Mouse (Mus musculus): ENCODE results near the gene Olfr522.
A peak's percentile ranks its signal among the peaks of the same experiment; 100 is the strongest.
"Not testable (repeated sequence)": the region's sequence is repeated elsewhere in the genome, so short reads cannot be mapped to it uniquely, and the experiment has no call there.

Gene Olfr522

DNA sequence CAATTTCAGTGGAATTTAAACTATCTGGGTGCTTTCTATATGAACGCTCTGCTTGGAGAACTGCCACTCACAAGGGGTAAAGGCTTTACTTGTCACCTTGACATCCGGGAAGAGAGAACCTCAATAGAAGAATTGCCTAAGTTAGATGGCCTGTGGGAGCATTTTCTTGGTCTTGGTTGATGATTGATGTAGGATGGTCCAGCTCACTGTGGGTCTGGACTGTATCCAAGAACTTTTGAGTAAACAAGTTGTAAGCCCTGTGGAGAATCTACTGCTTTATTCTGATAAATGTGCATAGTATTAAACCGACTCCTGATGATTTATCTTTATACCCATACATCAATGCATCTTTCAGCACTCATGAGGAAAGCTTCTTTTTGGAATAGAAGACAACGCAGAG, 4.8 kb upstream of the Olfr522 start:
- no peak for DNase-seq (ENCODE audit: extremely low read depth, insufficient read length, low spot score)

GRCm38 (mm10) chr7:140167950-140168349, 3.4 kb upstream of the Olfr522 start:
- no peak for DNase-seq (ENCODE audit: extremely low read depth, insufficient read length, low spot score)

- DNase-seq (ENCODE audit: extremely low read depth, insufficient read length, low spot score) = no peak
These were observed 4.2 kb downstream of the Olfr522 start for GRCm38 (mm10) chr7:140160363-140160762.

- no peak for DNase-seq (ENCODE audit: extremely low read depth, insufficient read length, low spot score)
These were observed 10.2 kb downstream of the Olfr522 start, which contains the start of gene Sprn for GRCm38 (mm10) chr7:140154218-140154927. Gene Sprn, minus strand, starts transcription at chr7:140154877.

DNA sequence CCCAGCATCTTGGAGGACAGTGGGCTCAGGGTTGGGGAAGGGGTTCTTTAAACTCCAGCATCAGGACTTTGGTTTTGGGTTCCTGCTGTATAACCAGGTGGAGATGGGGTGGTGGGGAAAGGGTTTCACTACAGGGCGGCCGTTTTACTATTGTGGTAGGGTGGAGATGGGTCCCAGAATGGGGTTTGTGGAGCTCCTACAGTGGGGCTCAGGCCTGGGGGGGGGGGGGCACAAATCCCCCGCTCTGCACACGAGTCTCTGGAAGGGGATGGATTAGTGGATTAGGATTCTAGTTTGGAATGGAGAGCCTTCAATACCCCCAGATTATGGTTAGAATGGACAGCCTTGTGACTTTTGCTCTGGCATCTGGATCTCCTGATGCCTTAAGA, 10.7 kb downstream of the Olfr522 start:
- no peak for DNase-seq (ENCODE audit: extremely low read depth, insufficient read length, low spot score)

GRCm38 (mm10) chr7:140153383-140153782, 11.2 kb downstream of the Olfr522 start:
- no peak for DNase-seq (ENCODE audit: extremely low read depth, insufficient read length, low spot score)

DNA sequence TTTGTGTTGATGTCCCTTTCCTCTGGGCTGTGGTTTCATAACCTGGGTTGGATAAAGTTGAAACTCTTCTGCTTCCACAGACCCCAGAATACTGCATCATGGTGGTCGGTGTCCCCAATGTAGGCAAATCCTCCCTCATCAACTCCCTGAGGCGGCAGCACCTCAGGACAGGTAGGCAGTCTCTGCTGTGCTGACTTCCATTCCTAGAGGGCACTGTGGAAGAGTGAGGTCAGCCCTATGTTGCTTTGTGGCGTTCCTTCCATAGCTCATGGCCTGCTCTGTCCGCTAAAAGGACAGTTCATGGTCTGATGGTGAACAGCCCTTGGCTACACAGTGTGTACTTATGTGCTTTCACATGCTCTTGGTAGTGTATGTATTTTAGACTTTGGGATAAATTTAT, 20.0 kb downstream of the Olfr522 start:
- no peak for DNase-seq (ENCODE audit: extremely low read depth, insufficient read length, low spot score)

- peak; percentile 23 for DNase-seq (ENCODE audit: extremely low read depth, insufficient read length, low spot score)
These were observed 23.2 kb downstream of the Olfr522 start for GRCm38 (mm10) chr7:140141350-140141749.

- DNase-seq (ENCODE audit: extremely low read depth, insufficient read length, low spot score) = no peak
These were observed 26.6 kb downstream of the Olfr522 start for GRCm38 (mm10) chr7:140138021-140138310.

DNA sequence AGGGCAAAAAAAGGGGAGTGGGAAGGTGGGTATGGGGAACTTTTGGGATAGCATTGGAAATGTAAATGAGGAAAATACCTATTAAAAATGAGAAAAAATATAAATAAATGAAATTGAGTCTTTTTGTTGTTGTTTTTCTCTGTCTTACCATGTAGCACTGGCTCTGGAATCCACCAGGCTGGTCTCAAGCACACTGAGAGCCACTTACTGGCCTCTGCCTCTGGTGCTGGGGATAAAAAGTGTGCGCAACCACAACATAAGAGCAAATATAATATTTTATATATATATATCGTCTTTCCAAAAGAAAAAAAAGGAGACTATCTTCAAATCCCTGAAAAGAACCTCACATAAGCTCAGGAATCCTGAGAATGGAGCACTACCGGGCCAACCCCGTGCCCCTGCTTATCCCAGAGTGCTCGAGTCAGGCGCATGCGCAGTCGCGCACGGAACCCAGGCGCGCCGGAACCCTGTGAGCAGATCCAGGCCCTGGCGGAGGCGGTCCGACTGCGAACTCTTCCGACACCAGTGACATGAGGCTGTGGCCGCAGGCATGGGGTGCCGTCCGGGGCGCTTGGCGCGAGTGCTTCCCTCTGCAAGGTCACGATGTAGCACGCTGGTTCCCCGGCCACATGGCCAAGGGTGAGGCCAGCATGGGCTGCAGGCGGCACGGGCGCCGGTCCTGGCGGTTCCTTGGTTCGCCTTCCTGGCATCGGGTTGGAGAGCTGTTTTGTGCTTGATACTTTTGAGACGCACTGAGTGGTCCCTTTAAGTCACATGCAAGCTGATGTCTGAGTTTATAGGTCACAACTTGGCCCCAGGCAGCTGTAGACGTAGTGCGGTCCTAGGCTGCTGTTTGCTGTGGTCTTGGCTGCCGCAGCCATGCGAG, 27.2 kb downstream of the Olfr522 start, which contains the start of gene Mtg1:
Gene Mtg1 (plus strand): TSS at position 430 of the 886 bp plus-strand sequence.
- peak; percentile 94 for DNase-seq (ENCODE audit: extremely low read depth, insufficient read length, low spot score)

GRCm38 (mm10) chr7:140135106-140135770, 29.3 kb downstream of the Olfr522 start:
- DNase-seq (ENCODE audit: extremely low read depth, insufficient read length, low spot score) = no peak

DNA sequence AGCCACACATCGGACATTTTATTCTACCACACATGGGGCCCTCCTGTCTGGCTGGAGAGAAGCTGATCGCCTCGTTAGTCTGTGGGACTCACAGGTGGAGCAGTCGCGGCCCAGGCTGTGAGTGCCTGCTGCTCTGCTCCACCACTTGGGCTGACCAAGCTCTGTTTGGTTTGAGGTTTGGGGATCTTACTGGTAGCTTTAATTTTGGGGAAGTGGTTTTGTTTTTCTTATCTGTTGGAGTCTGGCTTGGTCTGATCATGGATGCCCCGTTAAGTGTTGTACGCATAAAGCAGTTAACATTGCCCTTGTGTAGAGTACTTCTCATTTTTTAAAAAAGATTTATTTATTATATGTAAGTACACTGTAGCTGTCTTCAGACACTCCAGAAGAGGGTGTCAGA, 30.5 kb downstream of the Olfr522 start:
- not testable (repeated sequence) for DNase-seq (ENCODE audit: extremely low read depth, insufficient read length, low spot score)

DNA sequence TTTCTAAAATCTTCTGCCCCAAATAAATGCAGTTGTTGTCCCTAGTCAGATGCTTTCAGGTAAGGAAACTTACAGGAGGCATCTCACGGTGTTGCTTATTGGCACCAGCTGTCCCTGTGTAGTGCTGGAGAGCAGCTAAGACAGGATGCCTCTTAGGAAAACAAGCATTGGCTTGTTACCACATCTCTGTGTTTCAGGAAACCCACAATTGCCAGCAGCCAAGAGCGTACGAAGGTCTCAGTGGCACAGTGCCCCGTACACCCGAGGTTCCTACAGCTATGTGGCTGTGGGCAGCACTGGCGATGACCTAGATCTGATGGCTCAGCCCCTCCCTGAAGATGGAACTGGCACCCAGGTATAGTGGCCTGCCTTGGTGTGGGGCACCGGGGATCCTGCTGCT, 32.4 kb downstream of the Olfr522 start:
- not testable (repeated sequence) for DNase-seq (ENCODE audit: extremely low read depth, insufficient read length, low spot score)

DNA sequence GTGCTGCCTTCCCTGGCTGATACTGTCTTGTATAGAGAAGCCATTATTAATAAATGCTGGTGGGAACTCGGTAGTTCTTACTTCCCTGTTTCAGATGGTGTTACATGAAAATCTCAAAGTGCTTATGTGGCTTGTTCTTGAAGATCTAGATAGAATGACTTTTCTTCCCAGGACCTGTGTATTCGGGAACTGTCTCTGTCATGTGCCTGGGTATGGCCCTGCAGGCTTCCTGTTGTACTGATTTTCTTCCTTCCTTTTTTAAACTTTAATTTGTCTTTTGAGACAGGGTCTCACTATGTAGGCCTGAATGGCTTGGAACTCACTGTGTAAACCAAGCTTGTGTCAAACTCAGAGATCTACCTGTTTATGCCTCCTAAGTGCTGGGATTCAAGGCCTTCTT, 36.7 kb downstream of the Olfr522 start:
- no peak for DNase-seq (ENCODE audit: extremely low read depth, insufficient read length, low spot score)

- no peak for DNase-seq (ENCODE audit: extremely low read depth, insufficient read length, low spot score)
These were observed 37.6 kb downstream of the Olfr522 start for GRCm38 (mm10) chr7:140126934-140127333.

- DNase-seq (ENCODE audit: extremely low read depth, insufficient read length, low spot score) = no peak
These were observed 38.6 kb downstream of the Olfr522 start for GRCm38 (mm10) chr7:140126022-140126350.

DNA sequence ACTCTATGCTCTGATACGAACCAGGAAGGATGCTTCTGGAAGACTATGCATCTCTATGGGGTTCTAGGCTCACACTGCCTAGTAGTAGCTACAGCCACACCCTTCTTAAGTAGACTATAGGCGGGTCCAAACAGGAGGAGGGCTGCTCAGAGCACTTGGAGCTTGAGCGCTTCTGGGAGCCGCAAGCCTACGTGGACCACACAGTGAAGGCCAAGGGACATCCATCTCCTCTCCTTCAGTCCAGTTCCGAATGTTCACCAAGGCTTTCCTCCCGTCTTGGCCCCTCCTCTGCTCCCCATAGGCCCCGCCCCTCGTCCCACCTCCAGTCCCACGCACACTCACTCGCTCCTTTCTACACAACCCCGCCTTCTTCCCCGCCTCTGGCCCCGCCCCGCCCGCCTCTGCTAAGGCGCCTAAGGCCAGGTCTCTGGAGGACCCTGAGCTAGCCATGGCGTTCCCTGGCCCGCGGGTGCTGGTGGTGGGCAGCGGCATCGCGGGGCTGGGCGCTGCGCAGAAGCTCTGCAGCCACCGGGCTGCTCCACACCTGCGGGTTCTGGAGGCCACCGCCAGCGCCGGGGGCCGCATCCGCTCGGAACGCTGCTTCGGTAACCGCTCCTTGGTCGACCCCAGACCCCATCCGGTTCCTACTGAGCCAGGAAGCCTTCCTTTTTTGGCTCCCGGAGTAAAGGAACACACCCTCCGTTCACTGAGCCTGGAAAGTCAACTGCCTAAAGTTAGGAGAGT, 39.1 kb downstream of the Olfr522 start:
- peak; percentile 77 for DNase-seq (ENCODE audit: extremely low read depth, insufficient read length, low spot score)

GRCm38 (mm10) chr7:140124382-140124781, 40.2 kb downstream of the Olfr522 start:
- no peak for DNase-seq (ENCODE audit: extremely low read depth, insufficient read length, low spot score)

DNA sequence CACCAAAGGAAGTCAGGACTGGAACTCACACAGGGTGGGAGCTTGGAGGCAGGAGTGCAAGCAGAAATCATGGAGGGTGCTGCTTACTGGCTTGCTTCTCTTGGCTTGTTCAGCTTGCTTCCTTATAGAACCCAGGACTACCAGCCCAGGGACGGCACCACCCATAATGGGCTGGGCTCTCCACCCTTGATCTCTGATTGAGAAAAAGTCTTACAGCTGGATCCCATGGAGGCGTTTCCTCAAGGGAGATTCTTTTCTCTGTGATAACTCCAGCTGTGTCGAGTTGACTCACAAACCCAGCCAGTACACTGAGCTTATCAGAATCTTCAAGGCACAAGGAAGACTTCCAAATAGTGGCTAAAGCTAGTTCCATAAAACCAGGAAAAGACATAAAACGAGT, 41.8 kb downstream of the Olfr522 start:
- no peak for DNase-seq (ENCODE audit: extremely low read depth, insufficient read length, low spot score)

GRCm38 (mm10) chr7:140121338-140121910, 43.1 kb downstream of the Olfr522 start:
- DNase-seq (ENCODE audit: extremely low read depth, insufficient read length, low spot score) = no peak

- no peak for DNase-seq (ENCODE audit: extremely low read depth, insufficient read length, low spot score)
These were observed 44.1 kb downstream of the Olfr522 start for GRCm38 (mm10) chr7:140120484-140120883.

Measured in 3134 (cell line).